Mouse (Mus musculus) brain, embryonic 14.5 days (tissue): Measurements from ENCODE around the gene Mapk1ip1l.

Experiments used
- CTCF ChIP-seq: fragments of 200-500 bp; IDR thresholded peaks from 2 replicates; pipeline ENCODE4 v1.5.1; 2012; ENCODE audit warnings: inconsistent platforms, mild to moderate bottlenecking, moderate library complexity, borderline replicate concordance; ENCODE audit not compliant: insufficient read depth, insufficient read length; ENCODE audit errors: extremely low read depth
- POLR2A ChIP-seq: fragments of 200-500 bp; IDR thresholded peaks from 2 replicates; pipeline ENCODE4 v1.6.1; 2012; ENCODE audit warnings: mild to moderate bottlenecking, inconsistent platforms, borderline replicate concordance; ENCODE audit not compliant: poor library complexity, insufficient read depth, insufficient read length, severe bottlenecking; ENCODE audit errors: extremely low read depth

DNA sequence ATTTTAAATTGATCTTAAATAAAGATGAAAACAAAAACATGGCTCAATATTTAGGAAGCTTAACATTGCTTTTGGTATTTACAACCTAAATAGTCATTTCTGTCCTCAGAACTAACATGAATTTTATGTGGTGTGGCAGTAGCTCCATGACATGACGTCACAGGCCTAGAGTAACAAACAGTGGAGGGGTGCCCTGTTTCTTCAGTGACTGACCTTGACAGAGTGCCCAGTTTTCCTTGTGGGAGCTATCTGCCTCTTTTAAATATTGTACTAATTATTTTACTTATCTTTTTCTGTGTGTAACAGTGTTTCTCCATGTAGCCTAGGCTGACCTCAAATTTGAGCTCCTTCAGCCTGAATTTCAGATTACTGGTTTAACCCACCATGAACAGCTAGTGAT, 6.3 kb upstream of the Mapk1ip1l start:
- no peak for TF ChIP-seq CTCF
- TF ChIP-seq POLR2A: no peak
